Mouse (Mus musculus): Measurements from ENCODE around the gene Snx10.

DNA sequence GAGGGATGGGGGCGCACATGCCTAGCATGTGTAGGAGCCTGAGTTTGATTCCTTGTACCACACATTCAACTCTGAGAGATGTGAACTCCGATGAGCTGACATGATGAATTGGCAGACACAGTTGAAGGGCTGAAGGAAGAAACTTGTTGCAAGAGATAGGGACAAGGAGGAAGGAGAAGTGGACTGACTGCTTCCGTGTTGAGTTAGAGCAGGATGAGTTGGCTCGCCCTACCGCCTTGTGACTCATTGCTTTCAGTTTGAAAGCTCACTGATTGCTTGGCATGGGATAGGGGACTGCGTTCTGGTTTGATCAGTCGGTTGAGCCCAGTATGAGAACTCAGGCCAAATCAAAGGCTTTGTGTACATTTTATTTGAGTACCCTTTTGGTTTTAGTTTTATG, 34.6 kb downstream of the Snx10 start:
- TF ChIP-seq POLR2A (IDR thresholded peaks at IDR 0.05; ENCODE audit: low read depth, low read length) (no peak), CTCF (IDR thresholded peaks at IDR 0.05; ENCODE audit: extremely low read depth, insufficient read depth, insufficient read length, insufficient replicate concordance) (no peak)
